Comparison of ENCODE assay signal across 9 mouse cellular contexts in the genomic region with DNA sequence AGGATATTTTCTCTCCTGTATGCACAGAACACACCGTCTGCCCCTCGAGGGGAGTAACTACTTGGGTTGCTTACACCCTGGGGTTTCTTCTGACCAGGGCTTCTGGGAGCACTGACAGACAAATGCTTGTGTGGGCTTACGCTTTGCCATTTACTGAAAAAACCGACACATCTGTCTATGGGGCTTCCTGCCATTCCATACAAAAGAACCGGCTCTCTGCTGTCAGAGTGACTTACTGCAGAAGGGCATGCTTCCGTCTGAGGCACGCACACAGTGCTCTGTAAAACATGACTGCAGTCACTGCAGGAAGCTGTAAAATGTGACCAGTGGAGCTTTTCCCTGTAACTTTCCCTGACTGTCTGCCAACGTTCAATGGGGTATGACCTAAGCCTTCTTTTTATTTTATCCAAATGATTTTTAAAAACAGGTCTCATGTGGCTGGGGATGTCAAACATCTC. TPM values are rescaled to one million over a fixed set of nuclear protein-coding genes. Genes with fewer than 3 reads are reported as not detected.
A peak's percentile ranks its signal among the peaks of the same experiment; 100 is the strongest.
DNase-seq lines count a peak whose midpoint lies in the region; ATAC-seq and TF ChIP-seq lines count a peak whose summit lies in the region.
"Had no signal": no experiment of that assay in that cellular context is flagged by ENCODE, and none has a peak within 500 bp of the region (broad histone marks: within the 10 kb centered on the region; RNA-seq: fewer than 3 reads in every experiment).

No protein-coding gene starts in this region.

- peak; percentile 80 for DNase-seq in heart, adult 11 months
- no peak for DNase-seq in heart, adult 2 months
- peak; percentile 76 for DNase-seq in kidney, postnatal 10 days
- no peak for DNase-seq in layer of hippocampus, adult 2 months (ENCODE audit: low spot score in 2 of 2)
- no peak for DNase-seq in gastrocnemius, postnatal 14 days
- DNase-seq in ovary, postnatal 14 days (ENCODE audit: low spot score), result no peak
- DNase-seq: liver, embryonic 13.5 days had no signal

- ATAC-seq in embryonic facial prominence, embryonic 15.5 days (ENCODE audit: insufficient number of reproducible peaks, low FRiP score, low TSS enrichment, low read depth), result no peak
- peak; percentile 56; the same call in 1 of the 2 replicates for ATAC-seq in neural tube, embryonic 12.5 days (ENCODE audit: low FRiP score, low read depth)

- 26% methylated on average over 8 of the region's 8 CpGs for WGBS in heart, adult 2 months
- 11% methylated on average over 8 of the region's 8 CpGs for WGBS in embryonic facial prominence, embryonic 15.5 days
- 2% methylated on average over 8 of the region's 8 CpGs for WGBS in neural tube, embryonic 12.5 days

- H3K36me3 ChIP-seq in heart, adult 2 months (ENCODE audit: control insufficient read depth, insufficient read depth, low read length), result no peaks in the 10 kb centered on the region
- no peaks in the 10 kb centered on the region for H3K36me3 ChIP-seq in embryonic facial prominence, embryonic 15.5 days
- H3K36me3 ChIP-seq in neural tube, embryonic 12.5 days, result no peaks in the 10 kb centered on the region
- H3K36me3 ChIP-seq: liver, embryonic 13.5 days had no signal

- intact Hi-C loops in heart, adult 2 months (cut with DNase I), result no loop called here
- intact Hi-C loops in gastrocnemius, postnatal 14 days (cut with DNase I; ENCODE audit: low total_unique reads), result no loop called here

- H3K4me3 ChIP-seq in heart, adult 2 months, result no peak overlapping the region
- no peak overlapping the region for H3K4me3 ChIP-seq in embryonic facial prominence, embryonic 15.5 days (replicated peaks)
- H3K4me3 ChIP-seq in neural tube, embryonic 12.5 days, result no peak overlapping the region
- no peak overlapping the region for H3K4me3 ChIP-seq in layer of hippocampus, adult 2 months
- H3K4me3 ChIP-seq: liver, embryonic 13.5 days had no signal

- no peaks in the 10 kb centered on the region for H3K79me2 ChIP-seq in heart, adult 2 months (replicated peaks; ENCODE audit: control insufficient read depth, insufficient read depth, low read length)

- H3K27me3 ChIP-seq in heart, adult 2 months (ENCODE audit: control insufficient read depth, insufficient read depth, low read length), result no peaks in the 10 kb centered on the region
- H3K27me3 ChIP-seq in embryonic facial prominence, embryonic 15.5 days, result no peaks in the 10 kb centered on the region
- H3K27me3 ChIP-seq in neural tube, embryonic 12.5 days (replicated peaks), result 0 out of 2 replicates have a peak, but pooled peaks cover 3% of the 10 kb centered on the region
- H3K27me3 ChIP-seq: liver, embryonic 13.5 days had no signal

- TF ChIP-seq CTCF in heart, adult 2 months (IDR thresholded peaks at IDR 0.05), result no peak
- TF ChIP-seq CTCF in layer of hippocampus, adult 2 months (conservative IDR thresholded peaks at IDR 0.05), result no peak

- H3K4me2 ChIP-seq in embryonic facial prominence, embryonic 15.5 days (replicated peaks), result no peak overlapping the region
- H3K4me2 ChIP-seq in neural tube, embryonic 12.5 days (replicated peaks), result peak overlapping the region; percentile 26
- H3K4me2 ChIP-seq: liver, embryonic 13.5 days had no signal

- H3K9ac ChIP-seq in heart, adult 2 months (ENCODE audit: low read depth, low read length), result no peak overlapping the region
- H3K9ac ChIP-seq in embryonic facial prominence, embryonic 15.5 days, result no peak overlapping the region
- peak overlapping the region; percentile 51; the same call in 1 of the 2 replicates for H3K9ac ChIP-seq in neural tube, embryonic 12.5 days
- H3K9ac ChIP-seq: liver, embryonic 13.5 days had no signal

- no peak overlapping the region for H3K27ac ChIP-seq in heart, adult 2 months
- peak overlapping the region; percentile 44; the same call in 1 of the 2 replicates for H3K27ac ChIP-seq in embryonic facial prominence, embryonic 15.5 days (replicated peaks)
- no peak overlapping the region for H3K27ac ChIP-seq in neural tube, embryonic 12.5 days
- H3K27ac ChIP-seq in layer of hippocampus, adult 2 months, result no peak overlapping the region
- H3K27ac ChIP-seq: liver, embryonic 13.5 days had no signal

- no peaks in the 10 kb centered on the region for H3K4me1 ChIP-seq in heart, adult 2 months (ENCODE audit: control insufficient read depth, insufficient read depth, low read length)
- peaks cover 16% of the 10 kb centered on the region; the same call in 1 of the 2 replicates for H3K4me1 ChIP-seq in embryonic facial prominence, embryonic 15.5 days
- peaks cover 28% of the 10 kb centered on the region for H3K4me1 ChIP-seq in neural tube, embryonic 12.5 days

- no peak for TF ChIP-seq EP300 in heart, adult 2 months (IDR thresholded peaks at IDR 0.05; ENCODE audit: insufficient read depth, low read depth, low read length)

- H3K9me3 ChIP-seq in embryonic facial prominence, embryonic 15.5 days (replicated peaks), result no peaks in the 10 kb centered on the region
- no peaks in the 10 kb centered on the region for H3K9me3 ChIP-seq in neural tube, embryonic 12.5 days
- H3K9me3 ChIP-seq: liver, embryonic 13.5 days had no signal

- no peak for TF ChIP-seq POLR2A in heart, adult 2 months (IDR thresholded peaks at IDR 0.05; ENCODE audit: insufficient read depth, low read depth, low read length)

RNA-seq across cellular contexts. Expression of a gene that starts 25.4 kb away (rescaled TPM):
- total RNA-seq in heart, adult 2 months (2021), result under 1 TPM; 0.63 to 0.66 TPM
- polyA plus RNA-seq in heart, adult 2 months (2012; rRNA removed), result 0.76 and 1.2 TPM in 2 replicates
- 51.1 and 51.6 TPM in 2 replicates for polyA plus RNA-seq in embryonic facial prominence, embryonic 15.5 days (2015; fragmentation: Nextera tagmentation; extraction: Ambion mirVana)
- polyA plus RNA-seq in neural tube, embryonic 12.5 days (2016; fragmentation: Nextera tagmentation; extraction: Ambion mirVana), result 61.2 and 61.7 TPM in 2 replicates
- total RNA-seq in layer of hippocampus, adult 2 months (2021), result 1 to 10 TPM in 1 of 2 experiments, under 1 TPM in 1; 0.77 to 1.4 TPM
- total RNA-seq in gastrocnemius, postnatal 14 days (2021), result 1 to 10 TPM; 2.9 to 3.1 TPM

RNA-seq across cellular contexts. Expression of a gene that starts 39.2 kb away (rescaled TPM):
- total RNA-seq in heart, adult 2 months (2021), result 100 to 1,000 TPM in 1 of 2 experiments, 10 to 100 TPM in 1; 86.6 to 107 TPM
- 176 and 204 TPM in 2 replicates for polyA plus RNA-seq in heart, adult 2 months (2012; rRNA removed)
- polyA plus RNA-seq in embryonic facial prominence, embryonic 15.5 days (2015; fragmentation: Nextera tagmentation; extraction: Ambion mirVana), result 245 and 251 TPM in 2 replicates
- polyA plus RNA-seq in neural tube, embryonic 12.5 days (2016; fragmentation: Nextera tagmentation; extraction: Ambion mirVana), result 71.8 and 73.4 TPM in 2 replicates
- 10 to 100 TPM; 14.3 to 18.6 TPM for total RNA-seq in layer of hippocampus, adult 2 months (2021)
- 100 to 1,000 TPM; 165 to 224 TPM for total RNA-seq in gastrocnemius, postnatal 14 days (2021)

RNA-seq across cellular contexts. Expression of a gene that starts 43.4 kb away (rescaled TPM):
- total RNA-seq in heart, adult 2 months (2021), result under 1 TPM; 0.55 to 0.84 TPM
- polyA plus RNA-seq in heart, adult 2 months (2012; rRNA removed), result 0.59 and 1.7 TPM in 2 replicates
- polyA plus RNA-seq in embryonic facial prominence, embryonic 15.5 days (2015; fragmentation: Nextera tagmentation; extraction: Ambion mirVana), result 8.4 and 9.7 TPM in 2 replicates
- polyA plus RNA-seq in neural tube, embryonic 12.5 days (2016; fragmentation: Nextera tagmentation; extraction: Ambion mirVana), result 10.7 and 10.9 TPM in 2 replicates
- total RNA-seq in layer of hippocampus, adult 2 months (2021), result 1 to 10 TPM; 3.4 to 4.7 TPM
- under 1 TPM; 0.35 to 0.44 TPM for total RNA-seq in gastrocnemius, postnatal 14 days (2021)

RNA-seq across cellular contexts. Expression of a gene that starts 48.6 kb away (rescaled TPM):
- total RNA-seq in heart, adult 2 months (2021), result 100 to 1,000 TPM; 104 to 116 TPM
- polyA plus RNA-seq in heart, adult 2 months (2012; rRNA removed), result 64.4 and 119 TPM in 2 replicates
- 152 and 160 TPM in 2 replicates for polyA plus RNA-seq in embryonic facial prominence, embryonic 15.5 days (2015; fragmentation: Nextera tagmentation; extraction: Ambion mirVana)
- polyA plus RNA-seq in neural tube, embryonic 12.5 days (2016; fragmentation: Nextera tagmentation; extraction: Ambion mirVana), result 169 and 179 TPM in 2 replicates
- 10 to 100 TPM; 89.3 to 92.1 TPM for total RNA-seq in layer of hippocampus, adult 2 months (2021)
- total RNA-seq in gastrocnemius, postnatal 14 days (2021), result 10 to 100 TPM; 75.1 to 77.1 TPM

Comparison
In these comparisons a context has a peak if more than half of its experiments do, and no peak if none do; other contexts are left out.
1. DNase-seq: peak in heart, adult 11 months (single experiment) and kidney, postnatal 10 days (single experiment); none in heart, adult 2 months (0 of 2), layer of hippocampus, adult 2 months (0 of 2), gastrocnemius, postnatal 14 days (single experiment) and ovary, postnatal 14 days (single experiment).
2. RNA of a gene that starts 39.2 kb away (total RNA-seq): 165 to 224 TPM in gastrocnemius, postnatal 14 days and 86.6 to 107 TPM in heart, adult 2 months; 14.3 to 18.6 TPM in layer of hippocampus, adult 2 months; every median in the first group is over 4 times any median in the second.